Mouse (Mus musculus) gonadal fat pad, adult 2 months (tissue): Measurements from ENCODE around the gene 1110032F04Rik. TPM values are rescaled to one million over a fixed set of nuclear protein-coding genes. Genes with fewer than 3 reads are reported as not detected.
"Not testable (repeated sequence)": the region's sequence is repeated elsewhere in the genome, so short reads cannot be mapped to it uniquely, and the experiment has no call there.

ENCODE experiments used
- DNase-seq: peaks from one replicate; pipeline ENCODE4 v3.0.0-alpha.2; 2012; ENCODE audit warnings: low read depth
- polyA plus RNA-seq: library from polyadenylated mRNA; depleted of rRNA; stranded (reverse); fragments of >200 nt; gene quantifications from 2 replicates; pipeline ENCODE4 v1.2.3, GENCODE M21; 2012; rRNA removed

Gene 1110032F04Rik
- 1.5 and 2.6 TPM in 2 replicates for polyA plus RNA-seq

DNA sequence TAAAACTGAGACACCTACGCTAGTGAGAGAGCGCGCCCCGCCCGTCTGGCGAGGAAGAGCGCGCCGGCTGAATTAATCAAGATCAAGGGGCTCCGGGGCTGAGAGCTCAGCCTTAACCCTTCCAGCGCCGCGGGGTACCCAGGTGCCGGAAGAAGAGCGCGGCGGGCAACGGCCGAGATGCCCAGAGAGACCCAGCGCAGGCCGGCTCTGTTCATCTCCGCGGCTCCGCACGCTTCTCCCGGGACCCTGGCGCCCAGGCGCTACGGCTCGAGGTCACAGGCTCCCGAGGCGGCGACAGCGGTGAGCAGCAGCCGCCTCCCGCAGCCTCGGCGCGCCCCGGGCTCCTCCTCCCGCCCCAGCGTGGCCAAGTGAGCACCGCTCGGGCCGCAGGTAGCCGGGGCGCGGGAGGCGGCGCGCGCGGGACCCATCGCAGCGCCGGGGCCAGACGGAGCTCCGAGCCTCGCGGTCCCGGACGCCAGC is at the start of gene 1110032F04Rik:
Gene 1110032F04Rik (plus strand): TSS at position 376 of the 480 bp plus-strand sequence.
- DNase-seq = no peak

GRCm38 (mm10) chr3:68821406-68821805 is 48.0 kb upstream of the 1110032F04Rik start:
- no peak for DNase-seq

DNA sequence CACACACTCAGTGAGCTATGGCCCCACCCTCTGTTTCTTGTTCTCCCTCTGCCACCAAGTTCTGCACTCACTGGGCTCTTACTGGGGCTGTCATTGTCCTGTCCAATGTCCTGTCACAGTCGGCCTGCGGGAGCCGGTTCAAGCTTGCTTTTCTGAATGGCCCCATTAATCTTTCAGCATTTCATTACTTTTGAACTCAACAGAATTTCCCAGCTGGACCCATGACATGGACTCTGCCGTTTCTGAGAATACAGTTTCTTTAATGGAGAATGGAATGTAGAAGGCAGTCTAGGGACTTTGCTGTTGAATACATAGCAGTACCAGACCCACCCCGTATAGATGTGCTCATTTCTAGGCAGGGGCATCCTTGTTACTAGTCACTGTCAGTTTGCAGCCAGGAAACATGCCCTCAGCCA is 47.5 kb upstream of the 1110032F04Rik start:
- DNase-seq = no peak

DNA sequence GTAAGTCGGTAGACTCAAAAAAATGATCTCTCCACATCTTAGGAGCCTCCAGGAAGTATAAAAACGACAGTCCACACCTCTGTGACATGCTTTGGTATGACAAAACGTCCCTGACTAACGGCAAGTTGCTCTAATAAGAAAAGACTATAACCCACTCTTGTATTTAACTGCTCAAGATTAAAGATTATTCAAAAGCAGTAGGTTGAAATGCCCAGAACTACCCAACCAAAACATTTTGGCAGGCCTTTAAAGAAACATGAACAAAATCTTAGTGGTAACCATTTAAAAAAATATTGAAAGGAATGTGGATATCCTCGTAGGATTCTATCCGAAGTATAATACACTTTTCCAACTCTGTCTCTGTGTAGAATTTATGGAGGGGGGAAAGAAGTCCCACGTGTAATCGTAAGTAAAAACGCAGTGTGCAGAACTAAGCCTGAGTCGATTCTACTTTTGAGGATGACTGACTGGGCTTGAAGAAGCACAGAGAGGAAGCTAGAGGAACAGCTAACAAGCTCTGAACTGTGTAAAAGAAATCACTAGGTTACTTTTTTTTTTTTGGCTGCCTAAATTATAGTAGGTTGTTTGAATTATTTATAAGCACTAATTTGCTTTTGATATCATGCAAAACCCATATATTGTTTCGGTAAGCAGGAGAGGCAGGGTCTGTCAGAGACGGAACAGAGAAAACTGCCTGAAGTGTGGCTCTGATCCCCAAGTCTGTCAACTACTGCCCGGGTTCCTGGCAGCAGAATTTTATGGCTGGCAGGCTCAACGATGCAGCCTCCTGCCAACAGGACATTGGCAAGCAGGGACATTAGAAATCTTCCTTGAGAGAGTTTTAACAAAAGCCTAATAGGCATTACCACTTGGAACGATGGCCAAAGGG is 45.3 kb upstream of the 1110032F04Rik start:
- DNase-seq = peak; percentile 12

DNA sequence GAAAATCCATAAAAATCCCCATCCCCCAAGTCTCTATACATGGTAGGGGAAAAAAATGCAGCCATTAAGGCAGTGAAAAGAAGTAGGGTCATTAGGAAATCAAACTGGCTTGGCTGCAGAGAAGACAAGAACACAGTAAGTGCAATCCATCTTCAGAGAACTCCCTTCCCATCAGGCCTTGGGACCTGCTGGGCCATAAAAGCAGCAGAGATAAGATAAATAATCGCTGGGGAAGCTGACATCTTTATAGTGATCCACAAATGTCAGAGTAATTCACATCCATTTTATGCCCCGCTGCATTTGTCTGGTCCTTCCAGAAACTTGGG is 44.7 kb upstream of the 1110032F04Rik start:
- no peak for DNase-seq

GRCm38 (mm10) chr3:68825151-68825550 is 44.2 kb upstream of the 1110032F04Rik start:
- DNase-seq = no peak

- DNase-seq = no peak
These were observed 41.7 kb upstream of the 1110032F04Rik start for GRCm38 (mm10) chr3:68827671-68828070.

DNA sequence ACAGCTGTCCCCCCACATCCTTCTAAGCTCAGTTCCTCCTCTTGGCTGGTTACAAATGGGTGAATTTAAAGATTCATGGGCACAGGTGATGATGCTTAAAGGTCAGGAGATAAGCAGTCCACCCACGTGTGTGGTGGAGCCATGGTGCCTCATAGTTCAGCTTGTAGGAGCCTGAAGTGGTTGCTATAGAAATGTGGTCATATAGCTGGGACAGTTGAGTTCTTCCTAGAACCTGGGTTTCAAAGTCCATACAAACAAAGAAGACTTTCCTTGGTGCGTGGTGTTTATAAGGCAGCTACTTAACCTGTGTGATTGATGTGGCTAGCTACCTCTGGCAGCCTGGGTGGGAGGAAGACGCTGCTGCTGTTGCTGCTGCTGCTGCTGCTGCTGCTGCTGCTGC is 39.4 kb upstream of the 1110032F04Rik start:
- DNase-seq = no peak

DNA sequence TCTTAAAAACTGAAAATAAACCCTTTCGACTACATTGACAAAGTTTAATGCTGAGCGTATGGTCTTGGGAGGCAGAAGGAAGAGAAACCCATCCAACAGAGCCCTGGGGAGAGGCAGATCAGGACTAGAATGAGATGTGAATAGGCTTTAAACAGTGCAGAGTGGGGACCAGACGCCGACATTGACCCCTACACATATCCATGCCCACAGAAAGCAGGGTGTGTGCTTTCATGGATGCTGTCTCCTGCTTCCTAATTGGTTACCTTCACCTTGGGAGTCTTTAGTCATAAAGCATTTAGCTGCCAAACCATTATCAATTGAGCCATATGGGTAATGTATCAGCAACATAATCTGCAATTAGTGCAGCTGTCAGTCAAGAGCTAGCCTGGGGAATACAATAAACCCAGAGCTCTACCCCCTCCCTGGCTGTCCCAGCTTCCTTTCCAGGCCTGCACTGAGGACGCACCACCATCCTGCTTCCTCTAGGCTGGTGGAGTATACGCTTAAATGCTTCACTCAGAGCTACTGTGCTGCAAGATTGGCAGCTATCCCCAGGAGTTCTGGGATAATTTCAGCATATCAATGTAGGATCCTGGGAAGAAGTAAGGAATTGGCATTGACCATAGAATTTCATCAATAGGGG is 32.4 kb upstream of the 1110032F04Rik start:
- DNase-seq = no peak

- DNase-seq = no peak
These were observed 29.2 kb upstream of the 1110032F04Rik start for GRCm38 (mm10) chr3:68840206-68840605.

DNA sequence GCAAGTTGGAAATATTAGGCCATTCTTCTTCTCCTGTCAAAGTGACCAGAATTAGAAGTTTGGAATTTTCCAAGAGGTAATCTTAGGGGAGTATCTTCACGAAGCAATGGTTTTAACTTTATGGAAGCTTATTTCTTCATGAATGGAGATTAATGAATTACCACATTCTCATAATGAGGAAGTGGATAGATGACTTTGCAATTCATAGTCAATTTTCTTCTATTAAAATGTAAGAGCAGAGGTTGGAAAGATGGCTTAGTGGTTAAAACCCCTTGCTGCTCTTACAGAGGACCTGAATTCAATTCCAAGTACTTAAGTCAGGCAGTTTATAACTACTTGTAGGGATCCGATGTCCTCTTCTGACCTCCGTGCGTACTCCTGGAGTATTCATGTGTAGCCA is 25.4 kb upstream of the 1110032F04Rik start:
- no peak for DNase-seq

GRCm38 (mm10) chr3:68848323-68848722 is 21.1 kb upstream of the 1110032F04Rik start:
- DNase-seq = no peak

- no peak for DNase-seq
These were observed 17.0 kb upstream of the 1110032F04Rik start for GRCm38 (mm10) chr3:68852414-68852813.

- DNase-seq = no peak
These were observed 543 bp downstream of the 1110032F04Rik start for GRCm38 (mm10) chr3:68869691-68870567.

DNA sequence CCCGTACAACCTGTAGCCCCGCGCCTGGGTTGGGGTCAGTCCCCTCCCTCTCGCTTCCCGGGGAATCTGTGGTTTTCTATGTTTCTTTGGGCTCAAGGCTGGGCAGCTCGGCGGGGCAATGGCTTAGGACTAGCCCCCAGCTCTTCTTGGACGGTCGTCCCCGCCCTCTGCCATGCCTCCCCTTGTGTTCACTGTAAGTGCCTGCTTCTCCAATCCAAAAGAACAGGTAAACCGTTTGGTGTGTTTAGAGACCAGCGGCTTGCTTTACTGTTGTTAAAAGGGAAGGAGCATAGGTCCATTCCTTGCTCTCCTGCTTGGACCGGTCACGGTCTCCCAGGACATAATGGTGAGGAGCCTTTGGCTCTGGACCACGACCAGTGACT is 1.2 kb downstream of the 1110032F04Rik start:
- no peak for DNase-seq

- no peak for DNase-seq
These were observed 4.7 kb downstream of the 1110032F04Rik start for GRCm38 (mm10) chr3:68874079-68874478.

- no peak for DNase-seq
These were observed 17.5 kb downstream of the 1110032F04Rik start for GRCm38 (mm10) chr3:68886845-68887244.

DNA sequence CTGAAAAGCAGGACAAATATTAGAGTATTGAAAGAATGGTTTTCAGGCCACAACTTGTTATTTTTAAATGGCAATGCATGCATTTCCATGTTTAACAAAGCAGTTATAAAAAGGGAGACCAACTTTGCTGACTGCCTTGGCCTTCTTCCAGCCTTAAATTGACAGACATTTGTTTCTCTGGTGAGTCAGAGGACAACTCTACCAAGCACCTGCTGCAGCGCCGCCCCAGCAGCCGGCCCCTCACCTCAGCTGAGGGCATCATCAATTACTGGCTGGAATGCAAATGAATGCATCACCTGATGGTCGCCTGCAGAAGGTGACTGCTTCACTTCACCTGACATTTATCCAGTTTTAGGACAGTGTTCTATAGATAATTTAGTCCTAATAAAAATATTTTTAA is 26.0 kb downstream of the 1110032F04Rik start:
- DNase-seq = no peak

- no peak for DNase-seq
These were observed 27.8 kb downstream of the 1110032F04Rik start for GRCm38 (mm10) chr3:68897154-68897553.

- not testable (repeated sequence) for DNase-seq
These were observed 33.2 kb downstream of the 1110032F04Rik start for GRCm38 (mm10) chr3:68902636-68903035.

DNA sequence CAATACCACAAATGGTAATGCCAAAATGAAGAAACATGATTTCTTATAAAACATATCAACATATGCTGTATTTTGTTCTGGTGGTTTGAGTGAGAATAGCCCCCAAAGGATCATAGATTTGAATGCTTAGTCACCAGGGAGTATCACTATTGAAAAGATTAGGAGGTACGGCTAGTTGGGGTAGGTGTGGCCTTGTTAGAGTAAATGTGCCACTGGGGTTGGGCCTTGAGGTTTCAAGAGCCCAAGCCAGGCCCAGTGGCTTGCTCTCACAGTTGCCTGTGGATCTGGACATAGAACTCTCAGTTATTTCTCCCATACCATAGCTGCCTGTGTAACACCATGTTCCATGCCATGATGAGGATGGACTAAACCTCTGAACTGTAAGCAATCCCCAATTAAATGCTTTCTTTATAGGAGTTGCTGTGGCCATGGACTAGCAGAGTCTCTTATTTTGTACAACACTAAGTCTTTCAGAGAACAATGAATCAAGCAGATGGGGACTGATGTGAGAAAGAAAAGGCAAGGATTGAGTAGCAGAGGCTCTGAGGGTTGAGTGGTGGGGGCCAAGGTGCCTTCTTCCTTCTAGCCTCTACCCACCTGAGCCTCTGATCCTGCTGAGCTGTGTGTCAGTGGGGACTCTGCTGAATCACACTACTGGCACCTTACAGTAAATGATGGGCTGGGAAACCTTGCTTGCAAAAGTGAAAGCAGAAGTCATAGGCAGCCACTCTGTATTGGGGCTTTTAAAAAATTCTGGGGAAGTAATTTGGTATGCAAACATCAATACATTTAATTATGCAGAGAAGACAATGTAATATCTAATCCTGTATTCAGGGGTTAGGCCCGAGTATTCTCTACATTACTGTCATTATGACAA is 35.8 kb downstream of the 1110032F04Rik start:
- DNase-seq = no peak
